Mouse (Mus musculus) left cerebral cortex, adult 8-10 months (tissue): ENCODE results near the gene Ptbp1. TPM values are rescaled to one million over a fixed set of nuclear protein-coding genes. Genes with fewer than 3 reads are reported as not detected.

ENCODE experiments used
- DNase-seq, 2 experiments: peaks; one replicate each; pipeline ENCODE4 v3.0.0; 2022; ENCODE audit warnings: low spot score in 2 of 2
- total RNA-seq, 4 experiments: library from RNA; stranded (reverse); gene quantifications; 2 replicates each; pipeline ENCODE4 v1.2.4; 2022

Gene Ptbp1
- total RNA-seq, result 10 to 100 TPM; 59.3 to 67.3 (median 63.6) TPM

- DNase-seq, result peak; percentile 95 to 100
Measured at GRCm38 (mm10) chr10:79853860-79854795, at the start of gene Ptbp1. Ptbp1 (plus strand) TSS chr10:79854427.

- no peak for DNase-seq
Measured at GRCm38 (mm10) chr10:79805636-79806035, 48.6 kb upstream of the Ptbp1 start.

- DNase-seq, result no peak
Measured at GRCm38 (mm10) chr10:79806331-79806730, 47.9 kb upstream of the Ptbp1 start.

- no peak for DNase-seq
Measured at GRCm38 (mm10) chr10:79806972-79807371, 47.3 kb upstream of the Ptbp1 start.

- DNase-seq, result no peak
Measured at GRCm38 (mm10) chr10:79807826-79808225, 46.4 kb upstream of the Ptbp1 start.

- no peak for DNase-seq
Measured at GRCm38 (mm10) chr10:79808728-79809127, 45.5 kb upstream of the Ptbp1 start.

- DNase-seq, result peak; percentile 59 to 92
Measured at GRCm38 (mm10) chr10:79811736-79812637, 42.2 kb upstream of the Ptbp1 start.

GRCm38 (mm10) chr10:79814271-79814842, 39.9 kb upstream of the Ptbp1 start:
- no peak for DNase-seq

- DNase-seq, result no peak
Measured at GRCm38 (mm10) chr10:79815671-79816494, 38.3 kb upstream of the Ptbp1 start.

GRCm38 (mm10) chr10:79817111-79817510, 37.1 kb upstream of the Ptbp1 start:
- no peak for DNase-seq

- no peak for DNase-seq
Measured at GRCm38 (mm10) chr10:79818225-79818624, 36.0 kb upstream of the Ptbp1 start.

GRCm38 (mm10) chr10:79819606-79820005, 34.6 kb upstream of the Ptbp1 start:
- DNase-seq, result no peak

- DNase-seq, result no peak
Measured at GRCm38 (mm10) chr10:79820277-79820676, 34.0 kb upstream of the Ptbp1 start.

GRCm38 (mm10) chr10:79820782-79821181, 33.4 kb upstream of the Ptbp1 start, which contains the start of gene Misp:
Misp (plus strand) TSS chr10:79820989.
- no peak for DNase-seq

GRCm38 (mm10) chr10:79821731-79822130, 32.5 kb upstream of the Ptbp1 start:
- DNase-seq, result no peak

GRCm38 (mm10) chr10:79822372-79822771, 31.9 kb upstream of the Ptbp1 start:
- no peak for DNase-seq

- no peak for DNase-seq
Measured at GRCm38 (mm10) chr10:79823011-79823410, 31.2 kb upstream of the Ptbp1 start.

GRCm38 (mm10) chr10:79824413-79824812, 29.8 kb upstream of the Ptbp1 start:
- DNase-seq, result no peak

GRCm38 (mm10) chr10:79831583-79831982, 22.6 kb upstream of the Ptbp1 start:
- DNase-seq, result no peak

- DNase-seq, result no peak
Measured at GRCm38 (mm10) chr10:79832026-79832785, 22.0 kb upstream of the Ptbp1 start.
